Mouse (Mus musculus) right cerebral cortex, postnatal 10 days (tissue): ENCODE measurements at regions not wholly inside any gene's neighbourhood (a gene's known extent, or its start where the extent isn't known, plus 50 kb on each side); places are given as distances from the start of the nearest gene placed in this dataset.
A peak's percentile ranks its signal among the peaks of the same experiment; 100 is the strongest.

Source experiments
- DNase-seq, 2 experiments: peaks; one replicate each; pipeline ENCODE4 v3.0.0; 2021; ENCODE audit warnings: low spot score in 2 of 2

- no peak for DNase-seq
Measured at GRCm38 (mm10) chr9:34323571-34323970, 162.1 kb upstream of the Kirrel3 start.

- DNase-seq, result no peak
Measured at GRCm38 (mm10) chr9:34328723-34329122, 157.0 kb upstream of the Kirrel3 start.

- no peak for DNase-seq
Measured at GRCm38 (mm10) chr9:34334112-34334511, 151.6 kb upstream of the Kirrel3 start.

GRCm38 (mm10) chr9:34334555-34335468 lies 150.9 kb upstream of the Kirrel3 start:
- DNase-seq, result no peak

GRCm38 (mm10) chr9:34348442-34348841 lies 137.3 kb upstream of the Kirrel3 start:
- DNase-seq, result no peak

- no peak for DNase-seq
Measured at GRCm38 (mm10) chr9:34349997-34350396, 135.7 kb upstream of the Kirrel3 start.

GRCm38 (mm10) chr9:34353744-34354143 lies 131.9 kb upstream of the Kirrel3 start:
- no peak for DNase-seq

GRCm38 (mm10) chr9:34354723-34355316 lies 130.9 kb upstream of the Kirrel3 start:
- no peak for DNase-seq

GRCm38 (mm10) chr9:34370686-34371398 lies 114.9 kb upstream of the Kirrel3 start:
- no peak for DNase-seq

- DNase-seq, result no peak
Measured at GRCm38 (mm10) chr9:34375187-34375586, 110.5 kb upstream of the Kirrel3 start.

- DNase-seq, result no peak
Measured at GRCm38 (mm10) chr9:34380008-34380407, 105.7 kb upstream of the Kirrel3 start.

- no peak for DNase-seq
Measured at GRCm38 (mm10) chr9:34381601-34382000, 104.1 kb upstream of the Kirrel3 start.

- DNase-seq, result no peak
Measured at GRCm38 (mm10) chr9:34382208-34382607, 103.5 kb upstream of the Kirrel3 start.

GRCm38 (mm10) chr9:34386071-34386470 lies 99.6 kb upstream of the Kirrel3 start:
- no peak for DNase-seq

- no peak for DNase-seq
Measured at GRCm38 (mm10) chr9:34393042-34393441, 92.7 kb upstream of the Kirrel3 start.

GRCm38 (mm10) chr9:34395839-34396804 lies 89.6 kb upstream of the Kirrel3 start:
- DNase-seq, result no peak

GRCm38 (mm10) chr9:34411699-34412098 lies 74.0 kb upstream of the Kirrel3 start:
- DNase-seq, result peak; percentile 52 to 80

- peak in 1 of 2 experiments; percentile 55 for DNase-seq
Measured at GRCm38 (mm10) chr9:34416153-34416552, 69.5 kb upstream of the Kirrel3 start.

- no peak for DNase-seq
Measured at GRCm38 (mm10) chr9:34418100-34418499, 67.6 kb upstream of the Kirrel3 start.

GRCm38 (mm10) chr9:34421956-34422355 lies 63.7 kb upstream of the Kirrel3 start:
- DNase-seq, result peak in 1 of 2 experiments; percentile 19

GRCm38 (mm10) chr9:34423062-34423461 lies 62.6 kb upstream of the Kirrel3 start:
- peak in 1 of 2 experiments; percentile 26 for DNase-seq
